Mouse (Mus musculus): Measurements from ENCODE around the gene Vipr1.

GRCm38 (mm10) chr9:121717048-121717447, 74.5 kb downstream of the Vipr1 start:
- TF ChIP-seq GATA1 (IDR thresholded peaks at IDR 0.05; ENCODE audit: borderline replicate concordance, low read length) (no peak), FLI1 (IDR thresholded peaks at IDR 0.05; ENCODE audit: low read length) (no peak)
